Mouse (Mus musculus) gastrocnemius, postnatal 25 days (tissue): ENCODE data around the gene Krcc1. TPM values are rescaled to one million over a fixed set of nuclear protein-coding genes. Genes with fewer than 3 reads are reported as not detected.

Experiments
- DNase-seq: peaks from one replicate; pipeline ENCODE4 v3.0.0; 2022
- microRNA-seq, 2 experiments: library from miRNA; unstranded; fragments of <30 nt; microRNA quantifications; one replicate each; pipeline ENCODE4 v1.2.0; 2021; ENCODE audit warnings: borderline replicate concordance in 2 of 2
- total RNA-seq, 2 experiments: library from RNA; stranded (reverse); gene quantifications; 1 replicate in 1 of 2; 2 replicates in 1 of 2; pipeline ENCODE4 v1.2.3; 2021

The Krcc1 gene
- total RNA-seq, 2 experiments from 2014 or later: 23.2 to 27.4 TPM

GRCm38 (mm10) chr6:71332236-71332965 is 60.9 kb downstream of the Krcc1 start:
- no peak for DNase-seq

GRCm38 (mm10) chr6:71333031-71333430 is 61.6 kb downstream of the Krcc1 start:
- no peak for DNase-seq

- no peak for DNase-seq
Measured at GRCm38 (mm10) chr6:71333578-71334273, 62.2 kb downstream of the Krcc1 start.

Small RNAs within 50 kb of the gene (microRNA-seq; reads per million reads assigned to microRNA genes)
- gene Mir8112: 6.6 to 9.5 reads per million in 2 experiments

Other genes with a start within 250 kb of the Krcc1 start
- 1 to 10 TPM; 5.1 to 6.1 TPM for gene Thnsl2, start 127.2 kb upstream of the Krcc1 start, total RNA-seq
- gene Fabp1, start 71.8 kb upstream of the Krcc1 start, total RNA-seq: not detected
- 100 to 1,000 TPM; 292 to 319 TPM for gene Smyd1, start 50.6 kb downstream of the Krcc1 start, total RNA-seq
- under 1 TPM in 1 of 2 experiments, not detected in 1; 0.29 TPM for gene Cd8b1, start 51.1 kb downstream of the Krcc1 start, total RNA-seq
- gene Cd8a, start 101.8 kb downstream of the Krcc1 start, total RNA-seq: under 1 TPM in 1 of 2 experiments, not detected in 1; 0.51 TPM
- gene Rmnd5a, start 169.0 kb downstream of the Krcc1 start, total RNA-seq: 10 to 100 TPM; 85.7 to 94.4 TPM
- gene Rnf103, start 222.2 kb downstream of the Krcc1 start, total RNA-seq: 10 to 100 TPM; 17.5 to 20.3 TPM